Mouse (Mus musculus): Measurements from ENCODE around the gene Tgfbi. TPM values are rescaled to one million over a fixed set of nuclear protein-coding genes. Genes with fewer than 3 reads are reported as not detected.

Tgfbi gene
- 111 and 113 TPM in 2 replicates for polyA plus RNA-seq (2016; fragmentation: Nextera tagmentation; extraction: Ambion mirVana)

DNA sequence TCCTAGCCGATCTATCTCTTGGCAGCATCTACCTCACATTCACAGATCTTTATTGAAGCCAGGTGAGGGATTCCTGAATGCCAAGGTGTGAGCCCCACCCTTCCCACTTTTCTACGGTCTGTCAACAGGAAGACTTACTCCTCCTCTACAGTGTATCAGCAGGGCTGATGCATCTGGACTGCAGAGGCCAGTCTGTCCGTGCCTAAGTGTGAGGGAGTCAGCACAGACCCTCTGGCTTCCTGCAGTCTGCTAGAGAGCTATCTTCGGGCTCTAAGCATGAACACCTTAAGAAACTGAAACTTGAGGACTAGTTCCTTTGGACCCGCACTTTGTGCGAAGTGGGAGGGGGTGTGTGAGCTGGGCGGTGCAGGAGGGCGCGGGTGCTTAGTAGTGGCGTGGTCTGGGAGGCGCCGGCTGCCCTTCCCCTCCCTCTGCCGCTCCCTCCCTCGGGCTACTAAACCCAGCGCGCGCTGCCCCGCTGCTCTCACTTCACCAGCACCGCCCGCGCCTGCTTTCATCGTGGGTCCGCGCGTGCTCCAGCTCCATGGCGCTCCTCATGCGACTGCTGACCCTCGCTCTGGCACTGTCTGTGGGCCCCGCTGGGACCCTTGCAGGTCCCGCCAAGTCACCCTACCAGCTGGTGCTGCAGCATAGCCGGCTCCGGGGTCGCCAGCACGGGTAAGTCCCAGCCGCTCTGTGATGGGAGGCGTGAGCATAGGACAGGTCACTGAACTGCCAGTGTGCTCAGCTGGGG, at the start of gene Tgfbi:
Gene Tgfbi, plus strand, starts transcription at position 421 of the 754 bp plus-strand sequence.
- no peaks in the 10 kb centered on the region for H3K9me3 ChIP-seq
- no peaks in the 10 kb centered on the region for H3K27me3 ChIP-seq
- H3K36me3 ChIP-seq = peaks cover 6% of the 10 kb centered on the region
- H3K4me1 ChIP-seq (replicated peaks) = peaks cover 87% of the 10 kb centered on the region
- ATAC-seq (ENCODE audit: insufficient number of reproducible peaks, insufficient read depth, low FRiP score, low TSS enrichment, low read depth) = peak; percentile 69
- H3K27ac ChIP-seq = peak within 1 kb of the TSS; percentile 92
- WGBS = 2% methylated on average over 36 of the region's 36 CpGs
- peak within 1 kb of the TSS; percentile 63 for H3K4me3 ChIP-seq (replicated peaks)
- H3K9ac ChIP-seq (replicated peaks) = peak within 1 kb of the TSS; percentile 86
- H3K4me2 ChIP-seq = peak within 1 kb of the TSS; percentile 96

GRCm38 (mm10) chr13:56559841-56560370, 49.4 kb upstream of the Tgfbi start:
- Histone ChIP-seq H3K4me3 (replicated peaks) (no peak overlapping the region), H3K27ac (no peak overlapping the region), H3K4me2 (no peak overlapping the region), H3K27me3 (0 out of 2 replicates have a peak, but pooled peaks cover 2% of the 10 kb centered on the region), H3K36me3 (no peaks in the 10 kb centered on the region), H3K9ac (replicated peaks) (no peak overlapping the region), H3K9me3 (no peaks in the 10 kb centered on the region), H3K4me1 (replicated peaks) (peaks cover 10% of the 10 kb centered on the region)
- WGBS = 86% methylated on average over 6 of the region's 6 CpGs
- no peak for ATAC-seq (ENCODE audit: insufficient number of reproducible peaks, insufficient read depth, low FRiP score, low TSS enrichment, low read depth)

DNA sequence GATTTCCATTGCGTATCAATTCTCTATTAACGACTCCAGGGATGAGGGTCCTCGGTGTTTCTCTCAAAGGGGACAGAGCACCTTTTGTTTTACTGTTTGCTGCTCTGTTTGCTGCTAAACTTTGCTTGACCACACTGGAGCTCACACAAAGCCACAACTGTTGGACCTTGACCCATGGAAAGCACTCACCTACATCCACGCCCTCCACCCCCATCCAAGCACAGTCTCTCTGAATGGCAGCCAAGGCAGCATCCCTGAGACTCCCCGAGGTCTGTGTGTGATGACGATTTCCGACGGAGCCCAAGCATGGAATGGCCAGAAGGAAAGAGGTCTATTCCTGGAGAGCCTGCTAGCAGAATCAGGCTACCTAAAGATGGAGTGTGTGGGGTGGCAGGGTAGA, 48.2 kb upstream of the Tgfbi start:
- Histone ChIP-seq H3K4me1 (replicated peaks) (peaks cover 10% of the 10 kb centered on the region), H3K4me2 (no peak overlapping the region), H3K27ac (no peak overlapping the region), H3K36me3 (no peaks in the 10 kb centered on the region), H3K9ac (replicated peaks) (no peak overlapping the region), H3K9me3 (no peaks in the 10 kb centered on the region), H3K4me3 (replicated peaks) (no peak overlapping the region), H3K27me3 (0 out of 2 replicates have a peak, but pooled peaks cover 2% of the 10 kb centered on the region)
- WGBS = 80% methylated on average over 8 of the region's 8 CpGs
- no peak for ATAC-seq (ENCODE audit: insufficient number of reproducible peaks, insufficient read depth, low FRiP score, low TSS enrichment, low read depth)

GRCm38 (mm10) chr13:56563075-56563474, 46.2 kb upstream of the Tgfbi start:
- Histone ChIP-seq H3K4me3 (replicated peaks) (no peak overlapping the region), H3K4me2 (no peak overlapping the region), H3K27ac (no peak overlapping the region), H3K27me3 (0 out of 2 replicates have a peak, but pooled peaks cover 2% of the 10 kb centered on the region), H3K9me3 (no peaks in the 10 kb centered on the region), H3K9ac (replicated peaks) (no peak overlapping the region), H3K4me1 (replicated peaks) (peaks cover 17% of the 10 kb centered on the region), H3K36me3 (no peaks in the 10 kb centered on the region)
- WGBS = 31% methylated on average over 6 of the region's 6 CpGs
- ATAC-seq (ENCODE audit: insufficient number of reproducible peaks, insufficient read depth, low FRiP score, low TSS enrichment, low read depth) = no peak

- no peak overlapping the region for H3K27ac ChIP-seq
Measured at GRCm38 (mm10) chr13:56566336-56566735, 43.0 kb upstream of the Tgfbi start.

GRCm38 (mm10) chr13:56571645-56572044, 37.7 kb upstream of the Tgfbi start:
- no peak overlapping the region for H3K4me3 ChIP-seq (replicated peaks)
- H3K4me1 ChIP-seq (replicated peaks) = peaks cover 35% of the 10 kb centered on the region
- H3K9ac ChIP-seq (replicated peaks) = no peak overlapping the region
- H3K36me3 ChIP-seq = no peaks in the 10 kb centered on the region
- no peak for ATAC-seq (ENCODE audit: insufficient number of reproducible peaks, insufficient read depth, low FRiP score, low TSS enrichment, low read depth)
- no peaks in the 10 kb centered on the region for H3K27me3 ChIP-seq
- 86% methylated on average over 8 of the region's 8 CpGs for WGBS
- no peak overlapping the region for H3K27ac ChIP-seq
- no peak overlapping the region for H3K4me2 ChIP-seq
- no peaks in the 10 kb centered on the region for H3K9me3 ChIP-seq

More at GRCm38 (mm10) chr13:56566336-56566735, 43.0 kb upstream of the Tgfbi start:
- 0 out of 2 replicates have a peak, but pooled peaks cover 2% of the 10 kb centered on the region for H3K27me3 ChIP-seq
- H3K4me1 ChIP-seq (replicated peaks) = peaks cover 10% of the 10 kb centered on the region
- ATAC-seq (ENCODE audit: insufficient number of reproducible peaks, insufficient read depth, low FRiP score, low TSS enrichment, low read depth) = no peak
- H3K9ac ChIP-seq (replicated peaks) = no peak overlapping the region
- 34% methylated on average over 10 of the region's 10 CpGs for WGBS
- no peak overlapping the region for H3K4me3 ChIP-seq (replicated peaks)
- no peak overlapping the region for H3K4me2 ChIP-seq
- no peaks in the 10 kb centered on the region for H3K9me3 ChIP-seq
- no peaks in the 10 kb centered on the region for H3K36me3 ChIP-seq

- no peaks in the 10 kb centered on the region for H3K36me3 ChIP-seq
- no peak overlapping the region for H3K4me2 ChIP-seq
- H3K27me3 ChIP-seq = no peaks in the 10 kb centered on the region
- H3K4me3 ChIP-seq (replicated peaks) = no peak overlapping the region
- no peak overlapping the region for H3K27ac ChIP-seq
- peaks cover 35% of the 10 kb centered on the region for H3K4me1 ChIP-seq (replicated peaks)
- 81% methylated on average over 4 of the region's 4 CpGs for WGBS
- no peak overlapping the region for H3K9ac ChIP-seq (replicated peaks)
- H3K9me3 ChIP-seq = no peaks in the 10 kb centered on the region
- no peak for ATAC-seq (ENCODE audit: insufficient number of reproducible peaks, insufficient read depth, low FRiP score, low TSS enrichment, low read depth)
Measured at GRCm38 (mm10) chr13:56575074-56575473, 34.2 kb upstream of the Tgfbi start.

DNA sequence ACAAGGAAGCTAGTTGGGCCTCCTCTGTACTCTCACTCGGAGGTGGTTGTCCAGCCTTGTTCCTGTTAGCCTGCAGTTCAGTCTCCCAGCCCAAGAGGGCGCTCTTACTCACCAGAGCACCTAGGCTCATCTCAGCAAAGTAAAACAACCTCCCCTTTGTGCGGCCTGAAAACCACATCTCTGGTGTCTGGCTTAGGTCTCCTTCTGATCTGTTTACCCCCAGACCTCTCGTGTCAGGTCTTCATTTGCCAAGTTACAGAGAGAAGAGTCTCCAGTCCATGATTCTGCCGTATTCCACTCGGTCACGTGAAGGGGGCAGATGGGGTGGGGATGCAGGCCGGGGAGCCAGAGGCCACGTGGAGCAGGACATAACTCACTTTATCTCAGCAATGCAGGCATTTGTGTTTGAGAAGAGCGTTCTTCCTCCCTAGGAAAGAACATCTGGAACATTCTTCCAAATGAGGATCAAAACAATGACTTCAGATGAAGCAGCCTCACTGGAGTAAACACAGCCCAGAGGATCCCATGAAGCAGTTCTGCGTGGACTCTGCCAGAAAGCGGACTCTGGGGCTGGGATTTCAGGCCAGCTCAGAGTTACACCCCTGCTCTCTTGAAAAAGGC, 33.5 kb upstream of the Tgfbi start:
- H3K4me1 ChIP-seq (replicated peaks) = peaks cover 42% of the 10 kb centered on the region
- peak overlapping the region; percentile 76 for H3K27ac ChIP-seq
- H3K9me3 ChIP-seq = no peaks in the 10 kb centered on the region
- no peaks in the 10 kb centered on the region for H3K36me3 ChIP-seq
- no peak overlapping the region for H3K9ac ChIP-seq (replicated peaks)
- ATAC-seq (ENCODE audit: insufficient number of reproducible peaks, insufficient read depth, low FRiP score, low TSS enrichment, low read depth) = no peak
- H3K27me3 ChIP-seq = no peaks in the 10 kb centered on the region
- no peak overlapping the region for H3K4me2 ChIP-seq
- 66% methylated on average over 12 of the region's 12 CpGs for WGBS
- no peak overlapping the region for H3K4me3 ChIP-seq (replicated peaks)

GRCm38 (mm10) chr13:56578097-56578496, 31.2 kb upstream of the Tgfbi start:
- no peaks in the 10 kb centered on the region for H3K27me3 ChIP-seq
- peaks cover 57% of the 10 kb centered on the region for H3K4me1 ChIP-seq (replicated peaks)
- H3K9ac ChIP-seq (replicated peaks) = no peak overlapping the region
- WGBS = 44% methylated on average over 5 of the region's 5 CpGs
- no peak overlapping the region for H3K27ac ChIP-seq
- H3K4me2 ChIP-seq = no peak overlapping the region
- H3K9me3 ChIP-seq = no peaks in the 10 kb centered on the region
- H3K4me3 ChIP-seq (replicated peaks) = no peak overlapping the region
- no peaks in the 10 kb centered on the region for H3K36me3 ChIP-seq
- no peak for ATAC-seq (ENCODE audit: insufficient number of reproducible peaks, insufficient read depth, low FRiP score, low TSS enrichment, low read depth)

DNA sequence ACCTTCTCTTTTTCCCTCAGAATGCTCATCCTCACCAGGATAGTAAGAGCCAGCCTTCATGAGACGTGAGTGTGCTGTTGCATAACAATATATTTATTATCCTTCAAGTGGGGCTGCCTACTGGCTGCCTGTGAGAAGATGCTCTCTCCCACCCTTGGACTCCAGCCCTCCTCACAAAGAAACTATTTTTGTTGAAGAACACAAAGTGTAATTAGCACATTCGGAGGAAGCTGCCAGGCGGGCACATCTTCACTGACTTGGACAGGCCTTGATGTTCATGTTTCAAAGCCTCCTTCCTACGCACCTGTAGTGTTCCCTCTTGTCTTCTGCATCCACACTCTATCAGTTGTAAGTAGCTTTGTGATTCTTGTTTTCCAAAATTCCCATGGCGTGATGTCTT, 28.9 kb upstream of the Tgfbi start:
- ATAC-seq (ENCODE audit: insufficient number of reproducible peaks, insufficient read depth, low FRiP score, low TSS enrichment, low read depth) = no peak
- no peak overlapping the region for H3K9ac ChIP-seq (replicated peaks)
- 86% methylated on average over 5 of the region's 5 CpGs for WGBS
- H3K9me3 ChIP-seq = no peaks in the 10 kb centered on the region
- no peak overlapping the region for H3K4me2 ChIP-seq
- peaks cover 59% of the 10 kb centered on the region for H3K4me1 ChIP-seq (replicated peaks)
- H3K36me3 ChIP-seq = no peaks in the 10 kb centered on the region
- peak overlapping the region; percentile 98 for H3K27ac ChIP-seq
- H3K27me3 ChIP-seq = no peaks in the 10 kb centered on the region
- H3K4me3 ChIP-seq (replicated peaks) = no peak overlapping the region

DNA sequence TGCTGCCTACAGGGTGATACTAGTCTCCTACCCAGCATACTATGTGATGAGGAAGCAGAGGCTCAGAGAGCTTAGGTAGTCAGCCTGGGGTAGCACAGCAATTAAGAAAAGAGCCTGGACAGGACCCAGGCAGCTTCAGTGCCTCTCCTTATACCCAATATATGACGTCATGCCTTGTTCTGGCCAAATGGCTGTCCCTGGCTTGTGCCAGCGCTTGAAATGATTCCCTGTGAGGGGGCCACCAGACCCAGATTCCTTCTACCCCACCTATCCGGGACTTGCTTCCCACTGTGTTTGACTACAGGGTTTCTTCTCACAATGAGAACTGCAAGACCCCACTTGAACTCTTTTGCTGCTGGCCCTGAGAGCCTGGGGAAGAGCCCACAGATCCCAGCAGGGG, 27.8 kb upstream of the Tgfbi start:
- no peaks in the 10 kb centered on the region for H3K9me3 ChIP-seq
- peak; percentile 11 for ATAC-seq (ENCODE audit: insufficient number of reproducible peaks, insufficient read depth, low FRiP score, low TSS enrichment, low read depth)
- H3K4me1 ChIP-seq (replicated peaks) = peaks cover 52% of the 10 kb centered on the region
- H3K27me3 ChIP-seq = no peaks in the 10 kb centered on the region
- no peak overlapping the region for H3K9ac ChIP-seq (replicated peaks)
- WGBS = 0% methylated on average over 3 of the region's 3 CpGs
- H3K36me3 ChIP-seq = no peaks in the 10 kb centered on the region
- H3K4me3 ChIP-seq (replicated peaks) = no peak overlapping the region; the same call in 1 of the 2 replicates
- peak overlapping the region; percentile 46 for H3K4me2 ChIP-seq
- peak overlapping the region; percentile 98 for H3K27ac ChIP-seq

Data from limb, embryonic 12.5 days (tissue).